Mouse (Mus musculus) MEL (cell line): ENCODE results near the gene Farp1. TPM values are rescaled to one million over a fixed set of nuclear protein-coding genes. Genes with fewer than 3 reads are reported as not detected.
A peak's percentile ranks its signal among the peaks of the same experiment; 100 is the strongest.

Source experiments
- DNase-seq: peaks from one replicate; pipeline ENCODE4 v3.0.0; 2011; ENCODE audit warnings: low read depth, low spot score
- H3K27ac ChIP-seq: 2 replicates; pipeline ENCODE4 v1.5.1; 2012; ENCODE audit warnings: low read depth, mild to moderate bottlenecking, control low read depth, low read length, moderate library complexity; ENCODE audit not compliant: control insufficient read depth
- H3K27me3 ChIP-seq, 2 experiments: fragments of 150-350 bp in 1 of 2; sonication (generic) in 1 of 2; 2 replicates each; pipeline ENCODE4 v1.6.1; 2012; ENCODE audit warnings: low read length in 2 of 2, mild to moderate bottlenecking in 2 of 2, improper control_type of control experiment in 1 of 2, moderate library complexity in 1 of 2; ENCODE audit not compliant: insufficient read depth in 2 of 2, control insufficient read depth in 1 of 2
- H3K36me3 ChIP-seq, 2 experiments: 2 replicates each; pipeline ENCODE4 v1.6.1; 2012 to 2014; ENCODE audit warnings: low read length in 2 of 2, improper control_type of control experiment in 1 of 2, inconsistent platforms in 1 of 2, mild to moderate bottlenecking in 1 of 2; ENCODE audit not compliant: insufficient read depth in 2 of 2, control insufficient read depth in 1 of 2
- H3K4me1 ChIP-seq, 2 experiments: fragments of 150-350 bp in 1 of 2; sonication (generic) in 1 of 2; 2 replicates each; pipeline ENCODE4 v1.6.1; 2012; ENCODE audit warnings: low read length in 2 of 2, improper control_type of control experiment in 1 of 2, mild to moderate bottlenecking in 1 of 2; ENCODE audit not compliant: insufficient read depth in 2 of 2, control insufficient read depth in 1 of 2
- H3K4me3 ChIP-seq, 2 experiments: fragments of 150-350 bp in 1 of 2; sonication (generic) in 1 of 2; 2 replicates each; pipeline ENCODE4 v1.5.1; 2012; ENCODE audit warnings: low read depth in 2 of 2, low read length in 2 of 2, mild to moderate bottlenecking in 2 of 2, moderate library complexity in 2 of 2, control low read depth in 1 of 2, improper control_type of control experiment in 1 of 2; ENCODE audit not compliant: control insufficient read depth in 1 of 2, insufficient read depth in 1 of 2
- H3K79me2 ChIP-seq: 2 replicates; pipeline ENCODE4 v1.6.1; 2012; ENCODE audit warnings: mild to moderate bottlenecking, low read length, moderate library complexity; ENCODE audit not compliant: control insufficient read depth, poor library complexity, insufficient read depth
- H3K9ac ChIP-seq: 2 replicates; pipeline ENCODE4 v1.6.1; 2012; ENCODE audit warnings: low read depth, mild to moderate bottlenecking, control low read depth, low read length, moderate library complexity; ENCODE audit not compliant: control insufficient read depth, poor library complexity, severe bottlenecking
- H3K9me3 ChIP-seq: fragments of 150-350 bp; sonication (generic); replicated peaks from 2 replicates; pipeline ENCODE4 v1.6.1; 2012; ENCODE audit warnings: mild to moderate bottlenecking, low read length, improper control_type of control experiment, moderate library complexity; ENCODE audit not compliant: insufficient read depth
- CHD1 ChIP-seq: IDR thresholded peaks from 2 replicates; pipeline ENCODE4 v1.6.1; 2012; ENCODE audit warnings: low read depth, mild to moderate bottlenecking, inconsistent platforms, low read length, improper control_type of control experiment
- EP300 ChIP-seq, 2 experiments: IDR thresholded peaks; 2 replicates each; pipeline ENCODE4 v1.6.1; 2011; ENCODE audit warnings: improper control_type of control experiment in 2 of 2, low read length in 2 of 2, low read depth in 1 of 2, mild to moderate bottlenecking in 1 of 2
- GABPA ChIP-seq: IDR thresholded peaks from 2 replicates; pipeline ENCODE4 v1.6.1; 2012; ENCODE audit warnings: low read depth, mild to moderate bottlenecking, inconsistent platforms, low read length, improper control_type of control experiment, moderate library complexity
- HCFC1 ChIP-seq: IDR thresholded peaks from 2 replicates; pipeline ENCODE4 v1.6.1; 2012; ENCODE audit warnings: low read depth, mild to moderate bottlenecking, inconsistent platforms, low read length, improper control_type of control experiment, moderate library complexity
- MAZ ChIP-seq: IDR thresholded peaks from 2 replicates; pipeline ENCODE4 v1.6.1; 2012; ENCODE audit warnings: low read depth, mild to moderate bottlenecking, inconsistent platforms, low read length, improper control_type of control experiment
- MYC ChIP-seq: IDR thresholded peaks from 2 replicates; pipeline ENCODE4 v1.6.1; 2011; ENCODE audit warnings: low read depth, mild to moderate bottlenecking, low read length, improper control_type of control experiment, moderate library complexity
- NELFE ChIP-seq: IDR thresholded peaks from 2 replicates; pipeline ENCODE4 v1.6.1; 2011; ENCODE audit warnings: low read depth, low read length, improper control_type of control experiment
- NRF1 ChIP-seq: IDR thresholded peaks from 2 replicates; pipeline ENCODE4 v1.6.1; 2014; ENCODE audit warnings: low read depth, mild to moderate bottlenecking, inconsistent platforms, low read length, improper control_type of control experiment, moderate library complexity; ENCODE audit not compliant: poor library complexity, insufficient read depth, severe bottlenecking
- POLR2A ChIP-seq, 2 experiments: IDR thresholded peaks; 2 replicates each; pipeline ENCODE4 v1.6.1; 2011 to 2012; ENCODE audit warnings: low read length in 2 of 2, mild to moderate bottlenecking in 2 of 2, control low read depth in 1 of 2, improper control_type of control experiment in 1 of 2, low read depth in 1 of 2, moderate library complexity in 1 of 2; ENCODE audit not compliant: control insufficient read depth in 1 of 2, insufficient read depth in 1 of 2, poor library complexity in 1 of 2
- POLR2AphosphoS2 ChIP-seq: IDR thresholded peaks from 2 replicates; pipeline ENCODE4 v1.6.1; 2011; ENCODE audit warnings: low read length, improper control_type of control experiment
- POLR2AphosphoS5 ChIP-seq: IDR thresholded peaks from 2 replicates; pipeline ENCODE4 v1.6.1; 2012; ENCODE audit warnings: low read depth, borderline replicate concordance, mild to moderate bottlenecking, inconsistent platforms, low read length, moderate library complexity, mixed read lengths
- RCOR1 ChIP-seq: IDR thresholded peaks from 2 replicates; pipeline ENCODE4 v1.6.1; 2012; ENCODE audit warnings: low read depth, mild to moderate bottlenecking, inconsistent platforms, low read length, improper control_type of control experiment
- SIN3A ChIP-seq: IDR thresholded peaks from 2 replicates; pipeline ENCODE4 v1.6.1; 2012; ENCODE audit warnings: low read length, improper control_type of control experiment, inconsistent platforms
- TAL1 ChIP-seq: IDR thresholded peaks from 2 replicates; pipeline ENCODE4 v1.6.1; 2012; ENCODE audit warnings: mild to moderate bottlenecking, inconsistent platforms, low read length, moderate library complexity, mixed read lengths
- USF2 ChIP-seq, 2 experiments: IDR thresholded peaks; 2 replicates each; pipeline ENCODE4 v1.6.1; 2011 to 2012; ENCODE audit warnings: improper control_type of control experiment in 2 of 2, low read length in 2 of 2, borderline replicate concordance in 1 of 2, inconsistent platforms in 1 of 2, low read depth in 1 of 2, mild to moderate bottlenecking in 1 of 2; ENCODE audit not compliant: insufficient read depth in 1 of 2
- ZNF384 ChIP-seq: IDR thresholded peaks from 2 replicates; pipeline ENCODE4 v1.6.1; 2012; ENCODE audit warnings: low read depth, mild to moderate bottlenecking, inconsistent platforms, low read length, improper control_type of control experiment
- polyA plus RNA-seq, 2 experiments: library from polyadenylated mRNA; stranded (reverse) in 1 of 2; unstranded in 1 of 2; fragments of >175 nt in 1 of 2; fragments of >200 nt in 1 of 2; gene quantifications; 2 replicates each; pipeline versions ENCODE4 v1.2.1 to v1.2.4; 2012; ENCODE audit warnings: low replicate concordance in 2 of 2, low read depth in 1 of 2; ENCODE audit not compliant: insufficient read length in 2 of 2, insufficient read depth in 1 of 2, missing spikeins in 1 of 2
- total RNA-seq: library from RNA; depleted of rRNA; stranded (reverse); fragments of 300-350 nt; gene quantifications from 2 replicates; pipeline ENCODE4 v1.2.3, GENCODE M21; 2012

The Farp1 gene
- total and polyA plus RNA-seq, 3 experiments, result 0.62 to 1.1 TPM; not detected in 1

- TF ChIP-seq GABPA (no peak), MAZ (no peak), USF2 (IDR thresholded peaks at IDR 0.05; ENCODE audit: borderline replicate concordance in 1 of 2, insufficient read depth in 1 of 2, low read depth in 1 of 2, low read length in 2 of 2) (no peak), RCOR1 (no peak), POLR2AphosphoS2 (no peak), CHD1 (no peak), POLR2A (IDR thresholded peaks at IDR 0.05; ENCODE audit: control insufficient read depth in 1 of 2, insufficient read depth in 1 of 2, low read depth in 1 of 2, low read length in 2 of 2, poor library complexity in 1 of 2) (no peak), HCFC1 (no peak), NRF1 (no peak), NELFE (no peak)
- Histone ChIP-seq H3K4me1 (peaks cover 0 to 13% of the 10 kb centered on the region in 2 experiments; a peak in 2 of 4 replicates), H3K27me3 (no peaks in the 10 kb centered on the region), H3K9me3 (no peaks in the 10 kb centered on the region), H3K27ac (no peak overlapping the region), H3K79me2 (peaks cover 75% of the 10 kb centered on the region), H3K9ac (no peak overlapping the region), H3K36me3 (peaks cover 4 to 9% of the 10 kb centered on the region in 2 experiments; a peak in 3 of 4 replicates), H3K4me3 (no peak overlapping the region)
- DNase-seq, result no peak
Measured at GRCm38 (mm10) chr14:121326432-121326831, 291.4 kb downstream of the Farp1 start.

- no peak for DNase-seq
- peaks cover 0 to 7% of the 10 kb centered on the region in 2 experiments; a peak in 1 of 4 replicates for H3K36me3 ChIP-seq
- no peaks in the 10 kb centered on the region for H3K4me1 ChIP-seq
- no peak overlapping the region for H3K9ac ChIP-seq
- H3K4me3 ChIP-seq, result no peak overlapping the region
- H3K27me3 ChIP-seq, result no peaks in the 10 kb centered on the region
- no peaks in the 10 kb centered on the region for H3K9me3 ChIP-seq
- H3K79me2 ChIP-seq, result peaks cover 67% of the 10 kb centered on the region
- TF ChIP-seq TAL1 (no peak), POLR2AphosphoS5 (no peak), EP300 (IDR thresholded peaks at IDR 0.05; ENCODE audit: low read depth in 1 of 2, low read length in 2 of 2) (no peak), ZNF384 (peak; percentile 65), MYC (no peak), SIN3A (no peak)
- H3K27ac ChIP-seq, result no peak overlapping the region
Measured at GRCm38 (mm10) chr14:121328878-121329277, 293.9 kb downstream of the Farp1 start.
